Mouse (Mus musculus) neural tube, embryonic 13.5 days (tissue): ENCODE measurements around the gene Opalin. TPM values are rescaled to one million over a fixed set of nuclear protein-coding genes. Genes with fewer than 3 reads are reported as not detected.

ENCODE experiments used
- ATAC-seq: fragments of 200-750 bp; cut with Nextera tagmentation; 2 replicates; pipeline ENCODE4 v1.8.0; 2017; ENCODE audit warnings: low read depth, mild to moderate bottlenecking, moderate TSS enrichment, moderate library complexity
- H3K27ac ChIP-seq: fragments of 300-500 bp; sonication (generic); replicated peaks from 2 replicates; pipeline ENCODE4 v1.5.1; 2015; ENCODE audit warnings: moderate library complexity, mild to moderate bottlenecking, inconsistent platforms
- H3K27me3 ChIP-seq: fragments of 300-500 bp; sonication (generic); 2 replicates; pipeline ENCODE4 v1.6.1; 2015; ENCODE audit warnings: mild to moderate bottlenecking, inconsistent platforms
- H3K36me3 ChIP-seq: fragments of 300-500 bp; sonication (generic); 2 replicates; pipeline ENCODE4 v1.6.1; 2015; ENCODE audit warnings: mild to moderate bottlenecking, inconsistent platforms
- H3K4me1 ChIP-seq: fragments of 300-500 bp; sonication (generic); replicated peaks from 2 replicates; pipeline ENCODE4 v1.6.1; 2015; ENCODE audit warnings: inconsistent platforms
- H3K4me2 ChIP-seq: fragments of 300-500 bp; sonication (generic); 2 replicates; pipeline ENCODE4 v1.6.1; 2015; ENCODE audit warnings: inconsistent platforms, mild to moderate bottlenecking, moderate library complexity
- H3K4me3 ChIP-seq: fragments of 300-500 bp; sonication (generic); 2 replicates; pipeline ENCODE4 v1.5.1; 2015; ENCODE audit warnings: mild to moderate bottlenecking, inconsistent platforms
- H3K9ac ChIP-seq: fragments of 300-500 bp; sonication (generic); 2 replicates; pipeline ENCODE4 v1.6.1; 2015; ENCODE audit warnings: moderate library complexity, mild to moderate bottlenecking, inconsistent platforms
- H3K9me3 ChIP-seq: fragments of 300-500 bp; sonication (generic); 2 replicates; pipeline ENCODE4 v1.6.1; 2016; ENCODE audit warnings: inconsistent platforms
- WGBS: fragments of 180-500 bp; shearing (Covaris S2); methylation state at CpG from one replicate; pipeline ENCODE4 v1.1.7; 2015; 5-methylcytosine and 5-hydroxymethylcytosine counted together
- polyA plus RNA-seq: library from polyadenylated mRNA; unstranded; fragments of >200 nt; fragmentation: Nextera tagmentation; extraction: Ambion mirVana; gene quantifications from 2 replicates; pipeline ENCODE4 v1.2.1, GENCODE M21; 2015

Gene Opalin
- polyA plus RNA-seq, 1 experiment from 2014 or later, result not detected

DNA sequence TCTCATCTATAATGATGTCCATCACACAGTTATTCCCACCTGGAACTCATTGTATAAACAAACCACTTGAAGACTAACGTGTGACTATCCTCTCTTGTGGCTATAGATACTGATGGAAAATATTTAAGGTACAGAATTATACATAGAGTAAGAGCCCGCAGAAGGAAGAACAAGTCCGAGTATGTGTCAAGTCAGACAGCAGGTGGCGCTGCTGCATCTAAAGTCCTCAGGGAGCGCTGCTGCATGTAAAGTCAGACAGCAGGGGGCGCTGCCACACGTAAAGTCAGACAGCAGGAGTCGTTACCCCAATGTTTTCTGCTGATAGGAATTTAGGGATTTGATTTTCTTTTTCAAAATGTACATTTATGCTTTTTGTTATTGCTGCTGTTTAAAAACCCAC is 5.4 kb downstream of the Opalin start:
- no peak overlapping the region for H3K27ac ChIP-seq
- no peak overlapping the region for H3K9ac ChIP-seq
- H3K4me3 ChIP-seq, result no peak overlapping the region
- H3K36me3 ChIP-seq, result no peaks in the 10 kb centered on the region
- H3K4me1 ChIP-seq, result no peaks in the 10 kb centered on the region
- no peak overlapping the region for H3K4me2 ChIP-seq
- ATAC-seq, result no peak
- no peaks in the 10 kb centered on the region for H3K27me3 ChIP-seq
- 4% methylated on average over 8 of the region's 8 CpGs for WGBS
- no peaks in the 10 kb centered on the region for H3K9me3 ChIP-seq

- Histone ChIP-seq H3K9ac (no peak overlapping the region), H3K27ac (no peak overlapping the region), H3K36me3 (no peaks in the 10 kb centered on the region), H3K4me3 (no peak overlapping the region), H3K4me1 (no peaks in the 10 kb centered on the region), H3K27me3 (no peaks in the 10 kb centered on the region; the same call in 1 of the 2 replicates), H3K4me2 (no peak overlapping the region), H3K9me3 (no peaks in the 10 kb centered on the region)
- ATAC-seq, result no peak
- 63% methylated on average over 4 of the region's 4 CpGs for WGBS
Measured at GRCm38 (mm10) chr19:41054702-41055101, 22.2 kb downstream of the Opalin start.

DNA sequence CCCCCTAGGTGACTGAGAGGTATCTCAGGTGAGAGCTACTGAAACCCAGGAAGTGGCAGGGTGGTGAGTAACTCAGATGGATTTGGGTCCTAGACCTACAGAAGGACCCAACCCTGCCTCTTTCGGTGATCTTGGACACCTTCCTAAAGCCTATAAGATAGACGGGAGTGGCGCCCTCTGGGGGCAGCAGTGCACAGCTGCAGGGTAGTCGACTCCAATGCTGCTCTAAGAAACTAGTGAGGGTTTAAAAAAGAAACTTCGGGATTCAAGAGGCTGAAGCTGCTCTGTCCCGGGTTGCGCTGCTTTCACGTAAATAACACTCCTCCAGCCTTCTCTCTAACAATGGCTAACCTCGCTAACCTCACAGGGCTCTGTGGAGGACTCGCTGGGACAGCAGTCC is 23.4 kb downstream of the Opalin start:
- WGBS, result 38% methylated on average over 10 of the region's 10 CpGs
- no peaks in the 10 kb centered on the region for H3K36me3 ChIP-seq

DNA sequence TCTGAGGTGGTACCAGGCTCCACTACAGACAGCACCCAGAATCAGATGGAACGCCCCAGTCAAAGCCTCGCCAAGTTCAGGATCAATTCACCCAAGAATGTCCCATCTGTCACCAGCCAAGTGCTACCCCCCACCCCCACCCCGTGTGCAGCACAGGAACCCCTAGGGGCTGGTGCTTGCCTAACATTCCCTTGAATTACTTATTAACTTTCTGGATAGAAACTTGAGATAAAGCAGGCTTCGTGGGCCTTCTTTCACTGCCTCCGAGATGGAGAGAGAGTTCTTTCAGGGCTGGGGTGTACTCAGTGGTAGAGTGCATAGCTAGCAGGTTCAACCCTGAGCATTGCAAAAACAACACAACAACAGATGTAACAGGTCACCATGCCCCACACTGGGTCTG is 24.7 kb downstream of the Opalin start:
- no peak overlapping the region for H3K27ac ChIP-seq
- no peaks in the 10 kb centered on the region for H3K36me3 ChIP-seq
- no peaks in the 10 kb centered on the region for H3K4me1 ChIP-seq
- no peak for ATAC-seq
- WGBS, result 57% methylated on average over 5 of the region's 5 CpGs
- no peak overlapping the region for H3K9ac ChIP-seq
- H3K27me3 ChIP-seq, result no peaks in the 10 kb centered on the region; the same call in 1 of the 2 replicates
- H3K9me3 ChIP-seq, result no peaks in the 10 kb centered on the region
- H3K4me2 ChIP-seq, result no peak overlapping the region
- H3K4me3 ChIP-seq, result no peak overlapping the region

More for the DNA sequence above, 23.4 kb downstream of the Opalin start:
- no peak for ATAC-seq
- Histone ChIP-seq H3K4me3 (no peak overlapping the region), H3K9me3 (no peaks in the 10 kb centered on the region), H3K4me1 (no peaks in the 10 kb centered on the region), H3K27ac (no peak overlapping the region), H3K9ac (no peak overlapping the region), H3K27me3 (no peaks in the 10 kb centered on the region; the same call in 1 of the 2 replicates), H3K4me2 (no peak overlapping the region)

- H3K4me2 ChIP-seq, result no peak overlapping the region
- no peak for ATAC-seq
- no peak overlapping the region for H3K4me3 ChIP-seq
- H3K27ac ChIP-seq, result no peak overlapping the region
- H3K27me3 ChIP-seq, result no peaks in the 10 kb centered on the region; the same call in 1 of the 2 replicates
- no peaks in the 10 kb centered on the region for H3K4me1 ChIP-seq
- no peaks in the 10 kb centered on the region for H3K9me3 ChIP-seq
- no peaks in the 10 kb centered on the region for H3K36me3 ChIP-seq
- H3K9ac ChIP-seq, result no peak overlapping the region
- 94% methylated on average over 1 of the region's 1 CpGs for WGBS
Measured at GRCm38 (mm10) chr19:41051714-41052113, 25.2 kb downstream of the Opalin start.

GRCm38 (mm10) chr19:41048187-41048559 is 28.7 kb downstream of the Opalin start:
- Histone ChIP-seq H3K27ac (no peak overlapping the region), H3K4me2 (no peak overlapping the region), H3K36me3 (no peaks in the 10 kb centered on the region), H3K4me3 (no peak overlapping the region), H3K27me3 (no peaks in the 10 kb centered on the region), H3K9ac (no peak overlapping the region), H3K4me1 (no peaks in the 10 kb centered on the region), H3K9me3 (no peaks in the 10 kb centered on the region)
- ATAC-seq, result no peak
- 93% methylated on average over 3 of the region's 3 CpGs for WGBS

DNA sequence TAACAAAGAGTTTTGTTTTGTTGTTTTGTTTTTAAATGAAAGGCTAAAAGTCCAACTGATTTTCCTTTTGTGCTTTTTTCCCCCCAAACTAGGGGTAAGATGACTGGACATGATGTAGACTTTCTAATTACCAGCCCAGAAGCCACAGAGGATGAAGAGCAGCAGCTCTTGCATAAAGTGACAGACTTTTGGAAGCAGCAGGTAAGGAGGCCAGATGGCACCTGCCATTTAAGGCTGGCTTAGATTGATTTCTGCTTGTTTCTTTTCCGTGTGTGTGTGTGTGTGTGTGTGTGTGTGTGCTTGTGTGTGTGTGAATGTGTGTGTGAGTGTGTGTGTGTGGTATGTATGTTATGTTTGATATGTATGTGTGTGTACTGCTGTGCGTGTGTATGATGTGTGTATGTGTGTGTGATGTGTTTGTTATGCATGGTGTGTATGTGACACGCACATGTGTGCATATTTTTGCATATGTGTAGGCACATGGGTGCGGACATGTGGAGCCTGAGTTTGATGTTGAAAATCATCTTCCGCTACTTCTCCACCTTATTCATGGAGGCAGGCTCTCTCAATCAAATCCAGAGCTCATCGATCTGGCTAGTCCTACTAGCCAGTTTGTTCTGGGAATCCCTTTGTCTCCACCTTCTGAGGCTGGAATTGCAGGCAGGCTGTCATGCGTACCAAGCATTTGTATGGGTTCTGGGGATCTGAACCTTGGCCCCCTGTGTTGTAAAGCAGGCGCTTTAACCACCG is 29.3 kb downstream of the Opalin start:
- no peak for ATAC-seq
- WGBS, result 84% methylated on average over 9 of the region's 9 CpGs
- no peak overlapping the region for H3K9ac ChIP-seq
- H3K4me1 ChIP-seq, result no peaks in the 10 kb centered on the region
- no peak overlapping the region for H3K27ac ChIP-seq
- H3K27me3 ChIP-seq, result no peaks in the 10 kb centered on the region
- no peaks in the 10 kb centered on the region for H3K9me3 ChIP-seq
- no peak overlapping the region for H3K4me2 ChIP-seq
- no peaks in the 10 kb centered on the region for H3K36me3 ChIP-seq
- H3K4me3 ChIP-seq, result no peak overlapping the region

- Histone ChIP-seq H3K4me3 (no peak overlapping the region), H3K4me1 (no peaks in the 10 kb centered on the region)
Measured at GRCm38 (mm10) chr19:41045091-41045770, 31.7 kb downstream of the Opalin start.

DNA sequence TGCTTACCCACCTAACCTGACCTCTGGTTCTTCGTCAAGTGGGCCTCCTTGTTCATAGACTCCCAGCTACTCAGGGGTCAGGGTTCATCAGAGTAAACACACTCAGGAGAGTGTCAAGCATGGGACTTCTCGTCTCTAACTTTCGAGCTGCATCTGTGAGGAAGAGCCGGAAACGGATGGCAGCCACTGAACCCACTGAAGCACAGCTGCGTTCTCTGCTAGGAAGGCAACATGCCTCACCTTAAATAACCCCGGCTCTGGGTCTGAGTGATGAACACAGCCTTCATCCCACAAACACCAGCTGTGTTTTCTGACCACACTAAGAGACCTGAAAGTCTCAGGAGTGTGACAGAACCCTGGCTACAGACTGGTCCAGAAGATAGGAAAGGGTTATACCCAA is 37.8 kb downstream of the Opalin start:
- Histone ChIP-seq H3K9me3 (no peaks in the 10 kb centered on the region), H3K4me3 (no peak overlapping the region), H3K27ac (no peak overlapping the region), H3K36me3 (no peaks in the 10 kb centered on the region), H3K9ac (no peak overlapping the region), H3K4me1 (no peaks in the 10 kb centered on the region), H3K4me2 (no peak overlapping the region), H3K27me3 (no peaks in the 10 kb centered on the region)
- no peak for ATAC-seq
- WGBS, result 87% methylated on average over 7 of the region's 7 CpGs

More at GRCm38 (mm10) chr19:41045091-41045770, 31.7 kb downstream of the Opalin start:
- H3K4me2 ChIP-seq, result no peak overlapping the region
- no peaks in the 10 kb centered on the region for H3K36me3 ChIP-seq
- H3K27ac ChIP-seq, result no peak overlapping the region
- no peak for ATAC-seq
- no peaks in the 10 kb centered on the region for H3K27me3 ChIP-seq
- WGBS, result 62% methylated on average over 10 of the region's 10 CpGs
- H3K9ac ChIP-seq, result no peak overlapping the region
- H3K9me3 ChIP-seq, result no peaks in the 10 kb centered on the region

DNA sequence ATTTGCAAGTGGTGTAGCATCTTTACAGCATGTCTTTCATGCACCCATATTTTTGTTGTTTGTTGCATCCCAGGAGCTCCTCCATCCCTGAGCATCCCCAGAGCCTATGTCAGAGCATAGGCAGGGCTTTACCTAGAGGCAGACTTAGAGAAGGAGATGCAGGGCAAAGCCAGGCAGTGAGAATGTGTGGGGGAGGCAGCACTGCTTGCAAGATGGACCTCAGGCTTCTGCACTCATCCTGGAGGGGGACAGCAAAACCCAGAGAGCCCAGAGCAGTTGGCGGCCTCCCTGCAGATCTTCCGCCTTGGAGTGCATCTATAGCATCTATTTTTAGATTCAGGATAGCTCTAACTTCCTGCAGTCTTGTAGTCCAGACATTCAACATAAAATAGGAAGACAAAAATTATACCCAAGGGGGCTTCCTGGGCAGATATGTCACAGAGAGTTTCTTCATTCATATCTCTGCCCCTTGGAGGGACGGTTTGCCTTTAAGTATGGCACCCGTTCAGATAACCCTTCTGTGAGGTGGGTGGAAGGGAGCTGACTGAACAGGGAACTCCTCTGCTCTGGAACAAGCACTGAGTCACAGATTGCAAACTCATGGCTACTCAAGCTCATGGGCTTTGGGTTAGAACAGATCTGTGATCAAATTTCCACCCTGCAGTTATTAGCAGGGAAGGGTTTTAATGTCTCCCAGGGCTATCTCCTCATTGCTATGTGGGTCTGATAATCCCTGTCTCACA is 40.9 kb downstream of the Opalin start:
- no peak for ATAC-seq
- no peak overlapping the region for H3K9ac ChIP-seq
- H3K9me3 ChIP-seq, result no peaks in the 10 kb centered on the region
- H3K36me3 ChIP-seq, result no peaks in the 10 kb centered on the region
- H3K4me3 ChIP-seq, result no peak overlapping the region
- H3K4me1 ChIP-seq, result no peaks in the 10 kb centered on the region
- H3K27ac ChIP-seq, result no peak overlapping the region
- WGBS, result 87% methylated on average over 4 of the region's 4 CpGs
- H3K27me3 ChIP-seq, result no peaks in the 10 kb centered on the region
- no peak overlapping the region for H3K4me2 ChIP-seq

GRCm38 (mm10) chr19:41031869-41032268 is 45.0 kb downstream of the Opalin start:
- no peaks in the 10 kb centered on the region for H3K9me3 ChIP-seq
- no peak for ATAC-seq
- no peak overlapping the region for H3K4me3 ChIP-seq
- no peak overlapping the region for H3K27ac ChIP-seq
- H3K4me2 ChIP-seq, result no peak overlapping the region
- no peak overlapping the region for H3K9ac ChIP-seq
- no peaks in the 10 kb centered on the region for H3K36me3 ChIP-seq
- WGBS, result 81% methylated on average over 6 of the region's 6 CpGs
- no peaks in the 10 kb centered on the region for H3K4me1 ChIP-seq
- H3K27me3 ChIP-seq, result no peaks in the 10 kb centered on the region

GRCm38 (mm10) chr19:41031009-41031408 is 45.9 kb downstream of the Opalin start:
- no peak overlapping the region for H3K27ac ChIP-seq
- H3K9ac ChIP-seq, result no peak overlapping the region

More at GRCm38 (mm10) chr19:41031009-41031408, 45.9 kb downstream of the Opalin start:
- Histone ChIP-seq H3K27me3 (no peaks in the 10 kb centered on the region), H3K4me2 (no peak overlapping the region), H3K36me3 (no peaks in the 10 kb centered on the region), H3K9me3 (no peaks in the 10 kb centered on the region), H3K4me3 (no peak overlapping the region), H3K4me1 (no peaks in the 10 kb centered on the region)
- no peak for ATAC-seq
- WGBS, result 83% methylated on average over 11 of the region's 11 CpGs
